Mouse (Mus musculus) adrenal gland, postnatal 14 days (tissue): ENCODE measurements around the gene Mapk8ip3. TPM values are rescaled to one million over a fixed set of nuclear protein-coding genes. Genes with fewer than 3 reads are reported as not detected.

Experiments used
- DNase-seq: peaks from one replicate; pipeline ENCODE4 v3.0.0; 2021; ENCODE audit warnings: mixed read lengths
- total RNA-seq: library from RNA; stranded (reverse); gene quantifications from 2 replicates; pipeline ENCODE4 v1.2.3, GENCODE M21; 2021

Gene Mapk8ip3
- total RNA-seq, 1 experiment from 2014 or later = 84.3 TPM

GRCm38 (mm10) chr17:24848600-24849031, 88.2 kb downstream of the Mapk8ip3 start:
- no peak for DNase-seq

- DNase-seq = no peak
Measured at GRCm38 (mm10) chr17:24847386-24847785, 89.4 kb downstream of the Mapk8ip3 start.

GRCm38 (mm10) chr17:24844525-24844924, 92.3 kb downstream of the Mapk8ip3 start:
- DNase-seq = no peak

GRCm38 (mm10) chr17:24842631-24843030, 94.1 kb downstream of the Mapk8ip3 start:
- no peak for DNase-seq

Other genes starting within 250 kb of the Mapk8ip3 start
- 1.8 and 5.7 TPM in 2 replicates for gene Syngr3, start 247.0 kb downstream of the Mapk8ip3 start, total RNA-seq
- gene Gfer, start 240.8 kb downstream of the Mapk8ip3 start, total RNA-seq = 36.0 and 39.3 TPM in 2 replicates
- 3.6 and 5.7 TPM in 2 replicates for gene Noxo1, start 240.7 kb downstream of the Mapk8ip3 start, total RNA-seq
- gene Tbl3, start 229.3 kb downstream of the Mapk8ip3 start, total RNA-seq = 35.8 and 41.2 TPM in 2 replicates
- gene Rnf151, start 218.9 kb downstream of the Mapk8ip3 start, total RNA-seq = not detected in 2 replicates
- 702 and 762 TPM in 2 replicates for gene Rps2, start 218.9 kb downstream of the Mapk8ip3 start, total RNA-seq
- 418 and 458 TPM in 2 replicates for gene Ndufb10, start 212.5 kb downstream of the Mapk8ip3 start, total RNA-seq
- 0.53 TPM in 1 of 2 replicates, not detected in the other for gene Rpl3l, start 209.2 kb downstream of the Mapk8ip3 start, total RNA-seq
- gene Msrb1, start 200.3 kb downstream of the Mapk8ip3 start, total RNA-seq = 73.2 and 98.3 TPM in 2 replicates
- 2.0 and 2.4 TPM in 2 replicates for gene Hs3st6, start 184.0 kb downstream of the Mapk8ip3 start, total RNA-seq
- gene Meiob, start 132.7 kb downstream of the Mapk8ip3 start, total RNA-seq = 0.67 and 0.71 TPM in 2 replicates
- 122 and 150 TPM in 2 replicates for gene Hagh, start 96.8 kb downstream of the Mapk8ip3 start, total RNA-seq
- gene Fahd1, start 86.6 kb downstream of the Mapk8ip3 start, total RNA-seq = 40.6 and 43.0 TPM in 2 replicates
- gene Igfals, start 71.0 kb downstream of the Mapk8ip3 start, total RNA-seq = 1.2 and 12.2 TPM in 2 replicates
- gene Nubp2, start 50.6 kb downstream of the Mapk8ip3 start, total RNA-seq = 39.5 and 48.8 TPM in 2 replicates
- 30.2 and 34.6 TPM in 2 replicates for gene Spsb3, start 50.3 kb downstream of the Mapk8ip3 start, total RNA-seq
- gene Eme2, start 41.9 kb downstream of the Mapk8ip3 start, total RNA-seq = 36.7 and 43.1 TPM in 2 replicates
- gene Mrps34, start 41.9 kb downstream of the Mapk8ip3 start, total RNA-seq = 133 and 145 TPM in 2 replicates
- 46.1 and 47.4 TPM in 2 replicates for gene Nme3, start 40.5 kb downstream of the Mapk8ip3 start, total RNA-seq
- gene Jpt2, start 23.7 kb upstream of the Mapk8ip3 start, total RNA-seq = 33.9 and 45.2 TPM in 2 replicates
- gene Cramp1l, start 78.8 kb upstream of the Mapk8ip3 start, total RNA-seq = 23.3 and 26.7 TPM in 2 replicates
- gene Ift140, start 79.1 kb upstream of the Mapk8ip3 start, total RNA-seq = 30.0 and 43.7 TPM in 2 replicates
- 30.1 and 30.2 TPM in 2 replicates for gene Tmem204, start 146.6 kb upstream of the Mapk8ip3 start, total RNA-seq
- gene Telo2, start 179.0 kb upstream of the Mapk8ip3 start, total RNA-seq = 19.9 and 27.3 TPM in 2 replicates
- gene Ptx4, start 183.8 kb upstream of the Mapk8ip3 start, total RNA-seq = not detected in 2 replicates
- gene Clcn7, start 196.4 kb upstream of the Mapk8ip3 start, total RNA-seq = 33.3 and 35.2 TPM in 2 replicates
- 0.15 TPM in 1 of 2 replicates, not detected in the other for gene Ccdc154, start 225.5 kb upstream of the Mapk8ip3 start, total RNA-seq
- 0.37 TPM in 1 of 2 replicates, not detected in the other for gene Gm38655, start 238.5 kb upstream of the Mapk8ip3 start, total RNA-seq
- gene BC003965, start 247.6 kb upstream of the Mapk8ip3 start, total RNA-seq = 20.2 and 21.2 TPM in 2 replicates